Mouse (Mus musculus): ENCODE data around the gene Abtb1.
A peak's percentile ranks its signal among the peaks of the same experiment; 100 is the strongest.

Gene Abtb1

DNA sequence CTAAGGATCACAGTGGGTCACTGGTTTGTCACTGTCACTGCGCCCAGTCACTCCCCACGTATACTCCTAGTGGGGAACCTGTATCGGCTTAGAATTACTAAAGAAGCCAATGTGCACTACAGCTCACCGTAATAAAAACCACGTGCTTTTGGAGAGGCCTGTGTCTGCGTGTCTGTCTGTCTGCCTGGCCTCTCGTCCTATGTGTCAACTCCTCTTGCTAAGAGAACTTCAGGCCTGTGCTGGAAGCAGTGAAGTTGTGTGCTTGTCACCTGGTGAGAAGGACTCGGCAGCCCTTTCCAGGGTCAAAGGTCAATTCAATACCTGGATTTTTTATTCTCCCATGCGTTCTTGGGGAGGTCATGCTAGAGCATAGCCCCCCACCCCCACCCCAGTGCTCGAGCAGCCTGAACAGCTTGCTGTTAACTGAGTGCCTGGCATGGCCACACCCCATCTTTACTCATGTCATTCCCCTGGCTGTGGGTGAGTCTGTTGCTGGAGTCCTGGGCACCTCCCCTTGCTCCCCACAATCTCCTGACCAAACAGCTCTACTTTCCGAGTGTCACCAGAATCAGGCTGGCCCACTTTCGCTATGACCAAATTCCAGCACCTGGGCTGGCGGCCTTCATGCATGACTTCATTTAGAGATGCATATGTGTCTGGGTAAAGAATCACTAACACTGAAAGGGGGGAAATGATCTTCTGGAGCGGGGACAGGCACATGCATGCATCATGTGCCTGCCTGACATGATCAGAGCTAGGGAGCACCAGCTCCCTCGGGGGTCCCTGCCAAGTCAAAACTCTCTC, 13.4 kb downstream of the Abtb1 start:
- DNase-seq (ENCODE audit: low read depth) = no peak

GRCm38 (mm10) chr6:88827395-88828205, 14.2 kb downstream of the Abtb1 start:
- DNase-seq (ENCODE audit: low read depth) = no peak

DNA sequence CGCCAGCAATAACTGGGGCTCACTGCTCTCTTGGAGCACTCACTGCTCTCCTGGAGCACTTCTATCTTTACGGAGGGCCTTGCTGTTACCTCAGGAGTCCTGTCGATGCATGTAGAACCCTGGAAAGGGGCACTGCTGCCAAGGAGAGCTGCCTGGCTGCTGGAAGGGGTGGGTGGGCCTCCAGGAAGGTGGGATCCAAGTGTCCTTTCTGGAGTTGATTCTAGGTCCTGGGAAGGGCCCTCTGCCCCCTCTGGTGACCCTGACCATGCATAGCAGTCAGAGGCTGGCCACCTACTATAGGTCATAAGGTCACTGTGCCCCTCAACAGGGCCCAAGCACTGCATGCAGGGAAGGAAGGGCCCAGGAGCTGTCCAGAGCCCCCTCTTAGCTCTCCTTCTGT, 14.8 kb downstream of the Abtb1 start:
- no peak for DNase-seq (ENCODE audit: low read depth)

GRCm38 (mm10) chr6:88826545-88826944, 15.2 kb downstream of the Abtb1 start:
- no peak for DNase-seq (ENCODE audit: low read depth)

DNA sequence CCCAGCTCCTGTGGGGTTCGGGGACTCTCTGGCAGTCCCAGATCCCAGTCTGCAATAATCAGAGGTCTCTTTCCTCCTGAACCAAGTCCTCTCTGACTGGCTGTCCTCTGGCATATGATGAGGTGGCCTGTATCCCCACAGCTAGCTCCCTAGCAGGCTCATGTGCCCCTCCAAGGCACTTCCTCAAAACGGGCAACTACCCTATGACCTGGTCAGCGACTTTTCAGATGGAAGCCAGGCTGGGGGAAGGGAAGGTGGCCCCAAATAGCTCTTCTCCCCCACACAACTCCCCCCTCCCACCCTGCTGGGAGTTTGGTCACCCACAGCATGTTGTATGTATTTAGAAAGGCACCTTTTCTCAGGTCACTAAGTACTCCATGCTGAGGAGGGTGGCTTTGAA, 15.7 kb downstream of the Abtb1 start:
- DNase-seq (ENCODE audit: low read depth) = no peak

DNA sequence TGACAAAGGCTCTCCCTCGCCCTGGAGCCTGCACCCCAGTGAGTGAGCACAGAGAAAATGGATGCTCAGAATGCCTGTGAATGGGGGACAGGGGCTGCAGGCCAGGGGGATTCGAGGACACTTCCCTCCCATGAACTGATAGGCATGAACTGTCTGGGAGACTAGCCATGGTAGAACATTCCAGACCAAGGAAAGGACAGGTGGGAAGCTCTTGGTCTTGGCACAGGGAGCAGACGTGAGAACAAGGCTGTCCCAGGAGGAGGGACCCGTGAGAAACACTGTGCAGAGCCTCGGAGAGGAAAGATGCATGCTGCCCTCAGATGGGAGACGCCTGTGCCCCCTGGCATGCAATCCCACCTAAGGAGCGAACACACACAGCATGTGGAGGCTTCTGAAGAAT, 17.6 kb downstream of the Abtb1 start:
- no peak for DNase-seq (ENCODE audit: low read depth)

- DNase-seq (ENCODE audit: low read depth) = no peak
Measured at GRCm38 (mm10) chr6:88821901-88822300, 19.9 kb downstream of the Abtb1 start.

- no peak for DNase-seq (ENCODE audit: low read depth)
Measured at GRCm38 (mm10) chr6:88821294-88821693, 20.5 kb downstream of the Abtb1 start.

- no peak for DNase-seq (ENCODE audit: low read depth)
Measured at GRCm38 (mm10) chr6:88820853-88821252, 20.9 kb downstream of the Abtb1 start.

DNA sequence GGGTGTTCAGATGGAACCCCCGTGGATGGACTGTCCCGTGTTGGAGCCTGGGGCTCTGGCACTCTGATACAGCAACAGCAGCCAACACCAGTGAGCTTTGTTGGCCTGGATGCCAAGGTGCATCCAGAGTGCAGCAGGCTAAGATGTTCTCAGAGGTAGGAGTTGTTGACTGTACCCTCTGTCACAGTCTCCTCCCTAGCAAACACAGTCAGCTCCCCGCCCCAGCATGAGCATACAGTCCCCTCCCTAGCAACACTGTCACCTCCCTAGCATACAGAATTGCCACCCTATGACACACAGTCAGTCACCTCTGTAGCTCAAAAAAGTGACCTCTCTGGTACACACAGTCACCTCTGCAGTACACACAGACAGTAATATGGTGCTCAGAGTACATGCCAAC, 24.9 kb downstream of the Abtb1 start:
- no peak for DNase-seq (ENCODE audit: low read depth)

DNA sequence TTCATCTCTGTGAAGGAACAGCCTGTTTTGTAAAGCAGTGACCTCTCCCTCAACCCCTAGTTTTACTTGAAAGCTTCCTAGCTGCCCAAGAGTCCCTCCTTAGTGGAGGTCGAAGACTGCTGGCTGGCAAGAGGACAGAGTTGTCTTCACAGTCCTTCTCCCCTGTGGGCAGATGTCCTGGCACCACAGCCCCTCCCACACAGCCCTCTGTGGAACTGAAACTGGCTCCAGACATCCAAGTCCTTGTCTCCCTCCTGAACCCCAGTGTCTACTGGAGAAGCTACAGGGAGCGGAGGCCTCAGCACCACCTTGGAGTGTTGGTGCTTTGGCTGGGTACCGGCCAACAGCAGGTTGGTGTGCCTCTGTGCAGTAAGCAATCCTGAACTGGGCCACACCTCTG, 26.3 kb downstream of the Abtb1 start:
- no peak for DNase-seq (ENCODE audit: low read depth)

DNA sequence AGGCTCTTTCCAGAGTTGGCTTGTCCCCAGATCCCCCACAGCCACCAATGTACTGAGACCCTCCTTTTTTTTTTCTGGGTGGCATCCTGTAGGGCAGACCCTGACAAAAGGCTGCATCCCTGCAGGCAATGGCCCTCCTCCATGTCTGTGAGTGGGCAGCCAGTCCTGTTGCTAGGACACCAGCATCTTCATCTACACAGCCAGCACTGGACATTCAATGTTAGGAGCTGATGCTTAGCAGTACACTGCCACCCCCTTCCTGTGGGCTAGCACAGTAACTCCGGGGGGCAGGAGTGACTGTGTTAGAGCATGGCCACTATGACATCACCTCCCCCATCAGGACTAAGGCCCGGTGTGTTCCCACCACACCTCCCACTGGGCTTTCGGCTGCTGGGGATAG, 26.7 kb downstream of the Abtb1 start:
- no peak for DNase-seq (ENCODE audit: low read depth)

GRCm38 (mm10) chr6:88813832-88814231, 28.0 kb downstream of the Abtb1 start:
- DNase-seq (ENCODE audit: low read depth) = no peak

DNA sequence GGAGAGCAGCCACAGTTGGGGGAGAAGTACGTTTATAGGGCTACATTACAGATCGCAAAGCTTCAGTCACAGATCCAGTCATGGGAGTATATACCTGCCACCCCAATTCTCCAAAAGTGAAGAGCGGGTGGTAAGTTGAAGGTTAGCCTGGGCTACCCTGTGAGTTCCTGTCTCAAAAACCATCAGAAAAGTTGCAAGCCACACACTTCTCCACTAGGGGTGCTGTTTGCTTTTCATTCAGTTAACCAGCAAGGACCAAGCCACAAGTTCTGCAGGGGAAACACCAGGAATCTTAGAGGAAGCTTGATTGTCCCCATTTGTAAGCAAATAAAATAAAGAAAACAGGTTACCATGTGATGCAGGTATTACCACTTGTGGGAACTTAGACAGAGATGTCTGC, 28.9 kb downstream of the Abtb1 start:
- peak; percentile 80 for DNase-seq (ENCODE audit: low read depth)

DNA sequence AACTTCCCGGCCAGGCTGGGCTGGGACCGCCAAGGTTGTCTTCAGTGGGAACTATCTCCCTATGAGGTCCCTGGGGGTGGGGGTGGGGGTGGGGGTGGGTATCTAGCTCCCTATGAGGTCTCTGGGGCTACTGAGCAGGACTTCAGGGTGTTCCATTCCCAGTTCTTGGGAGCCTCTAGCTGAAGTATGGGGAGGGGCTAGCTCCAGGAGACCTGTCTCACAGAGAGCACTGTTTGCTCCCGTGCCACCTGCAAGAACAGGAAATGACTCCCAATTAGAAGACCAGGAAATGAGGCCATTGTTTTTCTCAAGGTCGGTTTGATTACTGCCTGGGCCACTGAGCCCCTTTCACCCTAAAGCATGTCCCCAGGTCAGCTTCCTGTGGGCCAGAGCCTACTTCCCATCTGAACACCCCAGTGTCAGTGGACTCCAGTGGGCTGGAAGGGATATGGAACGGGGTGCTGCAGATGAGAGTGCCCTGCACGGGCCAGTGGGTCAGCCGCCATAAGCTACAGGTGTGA, 29.8 kb downstream of the Abtb1 start:
- DNase-seq (ENCODE audit: low read depth) = no peak

- no peak for DNase-seq (ENCODE audit: low read depth)
Measured at GRCm38 (mm10) chr6:88811396-88811795, 30.4 kb downstream of the Abtb1 start.

DNA sequence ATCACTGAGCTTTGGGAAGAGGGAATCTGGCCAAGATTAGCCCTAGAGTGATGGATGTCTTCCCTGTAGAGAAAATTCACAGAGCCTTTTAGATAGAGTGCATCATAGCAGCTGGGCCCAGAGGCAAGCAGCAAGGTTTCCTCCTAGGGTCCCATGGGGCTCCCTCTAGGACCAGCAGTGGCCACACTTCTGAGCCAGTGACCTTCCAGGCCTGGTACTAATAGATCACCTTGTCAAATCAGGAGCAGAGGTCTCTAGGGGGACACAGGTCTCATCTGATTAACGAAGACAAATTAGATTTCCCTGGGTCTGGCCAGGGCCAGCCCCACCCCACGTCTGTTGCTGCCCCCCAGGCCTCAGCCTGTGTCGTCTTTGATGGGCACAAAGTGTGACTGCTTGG, 31.5 kb downstream of the Abtb1 start:
- no peak for DNase-seq (ENCODE audit: low read depth)

GRCm38 (mm10) chr6:88809091-88810037, 32.4 kb downstream of the Abtb1 start:
- DNase-seq (ENCODE audit: low read depth) = no peak

- DNase-seq (ENCODE audit: low read depth) = no peak
Measured at GRCm38 (mm10) chr6:88804966-88805577, 36.7 kb downstream of the Abtb1 start.

GRCm38 (mm10) chr6:88803957-88804695, 37.7 kb downstream of the Abtb1 start:
- no peak for DNase-seq (ENCODE audit: low read depth)

DNA sequence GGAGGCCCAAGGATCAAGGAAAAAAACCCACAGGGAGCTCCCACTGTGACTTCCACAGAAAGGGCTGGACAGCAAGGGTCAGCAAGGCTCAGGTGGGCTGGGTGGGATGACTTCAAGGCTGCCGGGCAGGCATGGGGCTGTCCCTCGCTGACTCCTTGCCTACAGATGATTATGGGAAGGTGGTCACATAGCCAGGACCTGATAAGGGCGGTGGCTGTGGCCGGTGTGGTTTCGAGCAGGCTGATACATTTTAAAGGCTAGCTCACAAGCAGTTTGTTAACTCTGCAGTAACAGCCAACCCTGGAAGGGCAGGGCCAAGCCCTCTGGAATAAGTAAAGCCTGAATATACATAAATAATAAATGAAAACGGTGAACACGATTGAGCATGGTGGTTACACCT, 38.7 kb downstream of the Abtb1 start:
- DNase-seq (ENCODE audit: low read depth) = no peak

Measured in induced T-regulatory cell, adult 2 months (primary cell).